Comparison of ENCODE assay signal across 20 mouse cellular contexts in genomic region chr9:47545245-47545644, GRCm38 (mm10). TPM values are rescaled to one million over a fixed set of nuclear protein-coding genes. Genes with fewer than 3 reads are reported as not detected.
A peak's percentile ranks its signal among the peaks of the same experiment; 100 is the strongest.
DNase-seq lines count a peak whose midpoint lies in the region; ATAC-seq and TF ChIP-seq lines count a peak whose summit lies in the region.
"Had no signal": no experiment of that assay in that cellular context is flagged by ENCODE, and none has a peak within 500 bp of the region (broad histone marks: within the 10 kb centered on the region; RNA-seq: fewer than 3 reads in every experiment).

No protein-coding gene starts in this region.

- TF ChIP-seq POLR2A in myocyte (IDR thresholded peaks at IDR 0.05; ENCODE audit: insufficient read length, low read depth), result no peak

- ATAC-seq in kidney, embryonic 16.5 days (ENCODE audit: low FRiP score, low TSS enrichment), result no peak
- no peak for ATAC-seq in embryonic facial prominence, embryonic 11.5 days (replicated peaks; ENCODE audit: insufficient number of reproducible peaks, low FRiP score, low TSS enrichment, low read depth)
- no peak for ATAC-seq in intestine, embryonic 14.5 days (replicated peaks; ENCODE audit: low FRiP score, low TSS enrichment, low read depth)
- ATAC-seq in erythroblast, adult 5-6 weeks (replicated peaks; ENCODE audit: low FRiP score, poor library complexity, severe bottlenecking), result no peak
- ATAC-seq: CD4-positive, CD25-positive, alpha-beta regulatory T cell, adult 4 months; midbrain, embryonic 16.5 days had no signal

- H3K4me1 ChIP-seq in kidney, embryonic 16.5 days (ENCODE audit: insufficient read depth, low read length), result peaks cover 17% of the 10 kb centered on the region
- peaks cover 4% of the 10 kb centered on the region; the same call in 1 of the 2 replicates for H3K4me1 ChIP-seq in embryonic facial prominence, embryonic 11.5 days (ENCODE audit: control insufficient read depth, insufficient read depth, low read length)
- peaks cover 6% of the 10 kb centered on the region for H3K4me1 ChIP-seq in intestine, embryonic 14.5 days (replicated peaks; ENCODE audit: control insufficient read depth, insufficient read depth, low read length)
- H3K4me1 ChIP-seq: megakaryocyte, embryonic 14.5 days had no signal

- H3K4me2 ChIP-seq in kidney, embryonic 16.5 days (replicated peaks; ENCODE audit: low read depth, low read length), result peak overlapping the region; percentile 43
- peak overlapping the region; percentile 13; the same call in 1 of the 2 replicates for H3K4me2 ChIP-seq in embryonic facial prominence, embryonic 11.5 days (ENCODE audit: low read depth, low read length)
- H3K4me2 ChIP-seq in intestine, embryonic 14.5 days (ENCODE audit: low read length), result peak overlapping the region; percentile 36
- peak overlapping the region; percentile 73 for H3K4me2 ChIP-seq in myocyte (ENCODE audit: low read depth)
- H3K4me2 ChIP-seq: heart, embryonic 11.5 days; liver, embryonic 11.5 days had no signal

- no peak for DNase-seq in kidney, postnatal 10 days
- DNase-seq in embryonic facial prominence, embryonic 11.5 days (ENCODE audit: low spot score), result no peak
- DNase-seq in intestine, embryonic 14.5 days (ENCODE audit: low spot score), result no peak
- no peak for DNase-seq in cerebellum, adult 8-10 months
- DNase-seq: adrenal gland, postnatal 14 days; cerebellum, adult 2 months; gastrocnemius, postnatal 25 days; heart, postnatal 36 days; lung, embryonic 14.5 days; thymus, postnatal 4 days had no signal

- peaks cover 4% of the 10 kb centered on the region for H3K79me2 ChIP-seq in myocyte (ENCODE audit: control insufficient read depth, insufficient read depth)

- H3K9me3 ChIP-seq in kidney, embryonic 16.5 days (ENCODE audit: low read length), result no peaks in the 10 kb centered on the region
- no peaks in the 10 kb centered on the region for H3K9me3 ChIP-seq in embryonic facial prominence, embryonic 11.5 days (replicated peaks; ENCODE audit: control insufficient read depth, low read length)
- H3K9me3 ChIP-seq in intestine, embryonic 14.5 days (ENCODE audit: control insufficient read depth, low read length), result no peaks in the 10 kb centered on the region
- H3K9me3 ChIP-seq: forebrain, embryonic 10.5 days; neural tube, embryonic 13.5 days had no signal

- no peak overlapping the region for H3K27ac ChIP-seq in kidney, embryonic 16.5 days (ENCODE audit: low read length)
- H3K27ac ChIP-seq in embryonic facial prominence, embryonic 11.5 days (replicated peaks; ENCODE audit: low read depth, low read length), result no peak overlapping the region
- no peak overlapping the region for H3K27ac ChIP-seq in intestine, embryonic 14.5 days (ENCODE audit: low read depth)
- H3K27ac ChIP-seq: neural tube, embryonic 13.5 days had no signal

- no peaks in the 10 kb centered on the region for H3K27me3 ChIP-seq in kidney, embryonic 16.5 days (ENCODE audit: insufficient read depth, low read length)
- H3K27me3 ChIP-seq in embryonic facial prominence, embryonic 11.5 days (ENCODE audit: control insufficient read depth, insufficient read depth, low read length), result no peaks in the 10 kb centered on the region
- 0 out of 2 replicates have a peak, but pooled peaks cover 7% of the 10 kb centered on the region for H3K27me3 ChIP-seq in intestine, embryonic 14.5 days (replicated peaks; ENCODE audit: control insufficient read depth, insufficient read depth, low read length)
- no peaks in the 10 kb centered on the region for H3K27me3 ChIP-seq in myocyte (ENCODE audit: control insufficient read depth, insufficient read depth, insufficient read length)
- H3K27me3 ChIP-seq: neural tube, embryonic 13.5 days had no signal

- H3K9ac ChIP-seq in kidney, embryonic 16.5 days (replicated peaks; ENCODE audit: low read length), result no peak overlapping the region
- H3K9ac ChIP-seq in embryonic facial prominence, embryonic 11.5 days (replicated peaks; ENCODE audit: low read length), result no peak overlapping the region
- H3K9ac ChIP-seq in intestine, embryonic 14.5 days (ENCODE audit: low read length), result no peak overlapping the region
- H3K9ac ChIP-seq: lung, embryonic 14.5 days had no signal

- peak overlapping the region; percentile 5 for H3K4me3 ChIP-seq in kidney, embryonic 16.5 days (ENCODE audit: low read length)
- H3K4me3 ChIP-seq in embryonic facial prominence, embryonic 11.5 days (ENCODE audit: low read depth, low read length), result no peak overlapping the region
- H3K4me3 ChIP-seq in intestine, embryonic 14.5 days (ENCODE audit: low read depth, low read length), result no peak overlapping the region
- H3K4me3 ChIP-seq in myocyte, result peak overlapping the region; percentile 9
- H3K4me3 ChIP-seq: forebrain, embryonic 10.5 days; megakaryocyte, embryonic 14.5 days; neural tube, embryonic 13.5 days had no signal

- WGBS in kidney, embryonic 16.5 days, result 21% methylated on average over 7 of the region's 7 CpGs
- 47% methylated on average over 7 of the region's 7 CpGs for WGBS in embryonic facial prominence, embryonic 11.5 days
- 21% methylated on average over 7 of the region's 7 CpGs for WGBS in intestine, embryonic 14.5 days

- H3ac ChIP-seq in myocyte (ENCODE audit: control insufficient read depth, insufficient read length), result no peak overlapping the region

- H3K36me3 ChIP-seq in kidney, embryonic 16.5 days (ENCODE audit: insufficient read depth, low read length), result 0 out of 2 replicates have a peak, but pooled peaks cover 2% of the 10 kb centered on the region
- no peaks in the 10 kb centered on the region for H3K36me3 ChIP-seq in embryonic facial prominence, embryonic 11.5 days (replicated peaks; ENCODE audit: control insufficient read depth, insufficient read depth, low read depth, low read length)
- no peaks in the 10 kb centered on the region for H3K36me3 ChIP-seq in intestine, embryonic 14.5 days (ENCODE audit: control insufficient read depth, insufficient read depth, low read length)
- H3K36me3 ChIP-seq in myocyte (ENCODE audit: control insufficient read depth, insufficient read depth), result no peaks in the 10 kb centered on the region

TF ChIP-seq in myocyte, 11 proteins besides CTCF, POLR2A, EP300 and RAD21:
- TF ChIP-seq MYOG (IDR thresholded peaks at IDR 0.05; ENCODE audit: control insufficient read depth in 1 of 3, insufficient read depth in 1 of 3, insufficient read length in 2 of 3, low read depth in 2 of 3), result no peak
- TF ChIP-seq POLR2AphosphoS2 (IDR thresholded peaks at IDR 0.05; ENCODE audit: insufficient read length, low read depth), result no peak

RNA-seq across cellular contexts. Expression of gene Cadm1, which starts 15.3 kb away (rescaled TPM):
- 64.7 and 73.2 TPM in 2 replicates for polyA plus RNA-seq in kidney, embryonic 16.5 days (2015; fragmentation: Nextera tagmentation; extraction: Ambion mirVana)
- polyA plus RNA-seq in embryonic facial prominence, embryonic 11.5 days (2014; fragmentation: Nextera tagmentation; extraction: Ambion mirVana), result 99.3 and 116 TPM in 2 replicates
- 74.7 and 92.6 TPM in 2 replicates for polyA plus RNA-seq in intestine, embryonic 14.5 days (2014; fragmentation: Nextera tagmentation; extraction: Ambion mirVana)
- polyA plus RNA-seq in myocyte (2012; fragmentation: generic; extraction: Trizol), result 9.3 TPM
- 2.9 and 6.0 TPM in 2 replicates for total RNA-seq in erythroblast, adult 5-6 weeks (2015; ENCODE audit: low replicate concordance)
- total RNA-seq in erythroblast, adult 5-6 weeks (2017; ENCODE audit: low replicate concordance), result 0.70 and 0.85 TPM in 2 replicates

Comparison
In these comparisons a context has a peak if more than half of its experiments do, and no peak if none do; other contexts are left out.
1. H3K4me2 ChIP-seq: peak in every context shown above with its lines; median percentile 73 in myocyte; 43 in kidney, embryonic 16.5 days; 36 in intestine, embryonic 14.5 days; 13 in embryonic facial prominence, embryonic 11.5 days.
2. H3K4me3 ChIP-seq: peak in kidney, embryonic 16.5 days (single experiment) and myocyte (single experiment); none in embryonic facial prominence, embryonic 11.5 days (single experiment) and intestine, embryonic 14.5 days (single experiment).